Mouse (Mus musculus): Measurements from ENCODE around the gene Cbl.
"Not testable (repeated sequence)": the region's sequence is repeated elsewhere in the genome, so short reads cannot be mapped to it uniquely, and the experiment has no call there.

The Cbl gene

GRCm38 (mm10) chr9:44133287-44133686 is 100.6 kb downstream of the Cbl start:
- no peak for ATAC-seq (ENCODE audit: insufficient number of reproducible peaks, low FRiP score, low TSS enrichment)

GRCm38 (mm10) chr9:44132200-44132599 is 101.6 kb downstream of the Cbl start:
- no peak for ATAC-seq (ENCODE audit: insufficient number of reproducible peaks, low FRiP score, low TSS enrichment)

GRCm38 (mm10) chr9:44131276-44131590 is 102.6 kb downstream of the Cbl start:
- no peak for ATAC-seq (ENCODE audit: insufficient number of reproducible peaks, low FRiP score, low TSS enrichment)

- ATAC-seq (ENCODE audit: insufficient number of reproducible peaks, low FRiP score, low TSS enrichment): no peak
These were observed 103.1 kb downstream of the Cbl start for GRCm38 (mm10) chr9:44130581-44131275.

- ATAC-seq (ENCODE audit: insufficient number of reproducible peaks, low FRiP score, low TSS enrichment): no peak
These were observed 103.8 kb downstream of the Cbl start for GRCm38 (mm10) chr9:44130034-44130433.

GRCm38 (mm10) chr9:44129633-44130032 is 104.2 kb downstream of the Cbl start:
- no peak for ATAC-seq (ENCODE audit: insufficient number of reproducible peaks, low FRiP score, low TSS enrichment)

GRCm38 (mm10) chr9:44127351-44127801 is 106.5 kb downstream of the Cbl start:
- no peak for ATAC-seq (ENCODE audit: insufficient number of reproducible peaks, low FRiP score, low TSS enrichment)

GRCm38 (mm10) chr9:44126746-44127145 is 107.1 kb downstream of the Cbl start:
- no peak for ATAC-seq (ENCODE audit: insufficient number of reproducible peaks, low FRiP score, low TSS enrichment)

- peak; percentile 74; the same call in 1 of the 2 replicates for ATAC-seq (ENCODE audit: insufficient number of reproducible peaks, low FRiP score, low TSS enrichment)
These were observed 108.1 kb downstream of the Cbl start for GRCm38 (mm10) chr9:44125546-44126428.

GRCm38 (mm10) chr9:44125026-44125425 is 108.8 kb downstream of the Cbl start:
- no peak for ATAC-seq (ENCODE audit: insufficient number of reproducible peaks, low FRiP score, low TSS enrichment)

GRCm38 (mm10) chr9:44124317-44124716 is 109.5 kb downstream of the Cbl start:
- no peak for ATAC-seq (ENCODE audit: insufficient number of reproducible peaks, low FRiP score, low TSS enrichment)

GRCm38 (mm10) chr9:44119948-44120465 is 113.8 kb downstream of the Cbl start:
- no peak for ATAC-seq (ENCODE audit: insufficient number of reproducible peaks, low FRiP score, low TSS enrichment)

- no peak for ATAC-seq (ENCODE audit: insufficient number of reproducible peaks, low FRiP score, low TSS enrichment)
These were observed 114.8 kb downstream of the Cbl start for GRCm38 (mm10) chr9:44119011-44119410.

GRCm38 (mm10) chr9:44116182-44116581 is 117.7 kb downstream of the Cbl start:
- ATAC-seq (ENCODE audit: insufficient number of reproducible peaks, low FRiP score, low TSS enrichment): no peak

GRCm38 (mm10) chr9:44115599-44115998 is 118.2 kb downstream of the Cbl start:
- no peak for ATAC-seq (ENCODE audit: insufficient number of reproducible peaks, low FRiP score, low TSS enrichment)

GRCm38 (mm10) chr9:44114453-44114852 is 119.4 kb downstream of the Cbl start:
- ATAC-seq (ENCODE audit: insufficient number of reproducible peaks, low FRiP score, low TSS enrichment): no peak

GRCm38 (mm10) chr9:44113105-44113789 is 120.6 kb downstream of the Cbl start, which contains the start of the genes Gm49380 and Rnf26:
Gene Gm49380, minus strand, starts transcription at chr9:44113500.
Gene Rnf26, minus strand, starts transcription at chr9:44113517.
- peak; percentile 95 for ATAC-seq (ENCODE audit: insufficient number of reproducible peaks, low FRiP score, low TSS enrichment)

GRCm38 (mm10) chr9:44111909-44112308 is 121.9 kb downstream of the Cbl start:
- ATAC-seq (ENCODE audit: insufficient number of reproducible peaks, low FRiP score, low TSS enrichment): not testable (repeated sequence)

GRCm38 (mm10) chr9:44109360-44110095 is 124.3 kb downstream of the Cbl start:
- no peak for ATAC-seq (ENCODE audit: insufficient number of reproducible peaks, low FRiP score, low TSS enrichment)
